Mouse (Mus musculus): ENCODE results near the gene Sult2a1.
"Not testable (repeated sequence)": the region's sequence is repeated elsewhere in the genome, so short reads cannot be mapped to it uniquely, and the experiment has no call there.

Sult2a1 gene

DNA sequence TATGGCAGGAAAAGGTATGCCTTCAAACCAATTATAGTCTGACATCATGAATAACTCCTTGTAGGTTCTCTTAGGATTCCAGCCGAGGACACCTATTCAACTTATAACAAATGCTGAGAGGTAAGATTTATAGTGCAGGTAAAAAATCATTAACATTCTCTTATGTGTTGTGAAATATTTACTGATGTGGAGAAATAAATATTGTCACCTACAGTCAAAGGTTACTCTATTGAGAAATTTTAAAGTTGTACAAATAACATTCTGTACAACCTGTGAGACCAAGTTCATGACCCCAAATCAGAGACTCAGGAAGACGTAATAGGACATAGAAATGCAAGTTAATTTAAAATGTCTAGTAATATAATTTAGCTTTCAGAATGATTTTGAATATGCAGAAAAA is at the start of gene Sult2a1:
Gene Sult2a1 (minus strand): TSS at position 101 of the 400 bp plus-strand sequence.
- not testable (repeated sequence) for DNase-seq (ENCODE audit: low read depth, low spot score)

DNA sequence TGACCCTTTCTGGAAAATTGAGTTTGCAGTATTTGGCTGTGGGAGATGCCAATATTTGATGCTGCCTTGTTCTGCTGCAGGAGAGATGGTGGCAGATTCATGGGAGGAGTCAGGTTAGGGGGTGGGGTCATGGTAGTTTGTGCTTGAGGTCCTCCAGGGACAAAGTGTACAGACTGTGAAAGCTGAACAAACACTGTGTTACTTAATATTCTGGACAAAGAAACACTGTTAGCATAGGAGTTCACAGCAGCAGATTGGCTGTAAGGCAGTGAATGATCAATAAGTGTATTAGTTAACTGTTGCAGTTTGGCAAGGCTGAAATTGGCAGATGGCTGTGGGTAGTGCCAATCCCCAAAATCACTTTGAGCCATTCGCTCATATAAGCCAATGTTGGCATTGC is 23.3 kb downstream of the Sult2a1 start:
- no peak for DNase-seq (ENCODE audit: low read depth, low spot score)
